Mouse (Mus musculus) spleen, adult 2 months (tissue): ENCODE measurements around the gene Muc4.

Source experiments
- CTCF ChIP-seq: fragments of 200-500 bp; IDR thresholded peaks from 2 replicates; pipeline ENCODE4 v1.5.1; 2011; ENCODE audit warnings: mild to moderate bottlenecking, inconsistent platforms; ENCODE audit not compliant: insufficient read depth, insufficient read length, insufficient replicate concordance; ENCODE audit errors: extremely low read depth
- POLR2A ChIP-seq: fragments of 200-500 bp; IDR thresholded peaks from 2 replicates; pipeline ENCODE4 v1.6.1; 2011; ENCODE audit warnings: low read depth, low read length, inconsistent platforms

DNA sequence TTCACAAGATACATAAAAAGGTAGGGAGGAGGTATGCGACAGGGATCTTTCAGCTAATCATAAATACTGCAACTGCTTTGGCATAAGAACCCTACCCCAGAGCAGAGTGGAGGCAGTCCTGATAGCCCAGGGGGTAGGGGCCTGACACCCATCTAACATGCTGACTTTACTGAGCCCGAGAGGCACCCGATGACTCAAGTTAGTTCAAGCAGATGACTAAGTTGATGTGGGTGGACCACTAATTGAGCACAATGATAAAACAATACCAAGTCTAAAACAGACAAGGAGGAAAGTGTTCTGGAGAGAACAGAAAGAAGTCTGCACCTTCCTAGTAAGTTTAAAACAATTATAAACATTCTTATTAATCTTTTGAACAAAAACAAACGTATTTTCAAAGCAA lies 95.8 kb downstream of the Muc4 start:
- TF ChIP-seq CTCF, result no peak
- TF ChIP-seq POLR2A, result no peak
